Mouse (Mus musculus) neural tube, embryonic 14.5 days (tissue): ENCODE data around the gene 1810010H24Rik. TPM values are rescaled to one million over a fixed set of nuclear protein-coding genes. Genes with fewer than 3 reads are reported as not detected.

ENCODE experiments used
- polyA plus RNA-seq: library from polyadenylated mRNA; unstranded; fragments of >200 nt; fragmentation: Nextera tagmentation; extraction: Ambion mirVana; gene quantifications from 2 replicates; pipeline ENCODE4 v1.2.1, GENCODE M21; 2014

Gene 1810010H24Rik
- polyA plus RNA-seq, 1 experiment from 2014 or later: 9.9 TPM

Other genes with a start within 250 kb of the 1810010H24Rik start
- gene Polg2, start 246.1 kb upstream of the 1810010H24Rik start, polyA plus RNA-seq: 10.3 and 10.4 TPM in 2 replicates
- gene Ddx5, start 236.5 kb upstream of the 1810010H24Rik start, polyA plus RNA-seq: 447 and 486 TPM in 2 replicates
- gene Cep95, start 236.4 kb upstream of the 1810010H24Rik start, polyA plus RNA-seq: 15.1 and 18.9 TPM in 2 replicates
- gene Smurf2, start 105.0 kb upstream of the 1810010H24Rik start, polyA plus RNA-seq: 18.6 and 19.5 TPM in 2 replicates
- gene Kpna2, start 26.1 kb upstream of the 1810010H24Rik start, polyA plus RNA-seq: 110 and 128 TPM in 2 replicates
- gene Bptf, start 106.4 kb downstream of the 1810010H24Rik start, polyA plus RNA-seq: 44.8 and 45.4 TPM in 2 replicates
- 48.4 and 55.3 TPM in 2 replicates for gene Nol11, start 163.7 kb downstream of the 1810010H24Rik start, polyA plus RNA-seq